Mouse (Mus musculus) liver, embryonic 14.5 days (tissue): Measurements from ENCODE around the gene Pde6c.

Experiments
- CTCF ChIP-seq: IDR thresholded peaks from 2 replicates; pipeline ENCODE4 v1.5.1; 2016; ENCODE audit warnings: antibody characterized with exemption, low read depth, control low read depth
- EP300 ChIP-seq: IDR thresholded peaks from 2 replicates; pipeline ENCODE4 v1.6.1; 2016; ENCODE audit warnings: antibody characterized with exemption, low read depth

DNA sequence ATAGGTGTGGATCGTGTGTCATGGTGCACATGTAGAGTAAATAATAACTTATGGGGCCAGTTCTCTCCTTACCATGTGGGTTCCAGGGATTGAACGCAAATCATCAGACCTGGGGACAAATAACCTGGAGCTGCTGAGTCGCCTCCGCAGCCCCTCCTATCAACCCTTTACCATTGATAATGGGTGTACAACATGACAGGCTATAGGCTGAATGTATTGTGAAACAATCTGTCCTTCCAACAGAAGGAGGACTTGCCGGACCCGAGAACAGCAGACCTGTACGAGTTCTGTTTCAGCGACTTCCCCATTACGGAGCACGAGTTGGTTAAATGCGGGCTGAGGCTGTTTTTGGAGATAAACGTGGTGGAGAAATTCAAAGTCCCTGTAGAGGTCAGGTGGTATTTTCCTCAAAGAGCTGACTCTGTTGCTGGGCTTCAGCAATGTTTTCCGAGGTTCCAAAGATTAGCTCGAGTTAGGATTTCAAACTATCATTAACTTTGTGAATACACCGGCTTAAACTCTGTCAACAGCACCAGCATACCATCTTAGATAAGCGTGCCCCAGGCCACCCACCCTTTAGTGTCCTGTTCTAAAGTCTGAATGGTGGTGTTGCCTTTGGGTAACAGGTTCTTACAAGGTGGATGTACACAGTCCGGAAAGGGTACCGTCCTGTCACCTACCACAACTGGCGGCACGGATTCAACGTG, 29.2 kb downstream of the Pde6c start:
- no peak for TF ChIP-seq CTCF
- no peak for TF ChIP-seq EP300
